Mouse (Mus musculus) megakaryocyte, embryonic 14.5 days (primary cell): ENCODE data around the gene Ccdc77. TPM values are rescaled to one million over a fixed set of nuclear protein-coding genes. Genes with fewer than 3 reads are reported as not detected.
"Not testable (repeated sequence)": the region's sequence is repeated elsewhere in the genome, so short reads cannot be mapped to it uniquely, and the experiment has no call there.

Source experiments
- H3K27me3 ChIP-seq: replicated peaks from 2 replicates; pipeline ENCODE3; 2012; ENCODE audit warnings: inconsistent platforms
- H3K36me3 ChIP-seq: replicated peaks from 2 replicates; pipeline ENCODE3; 2012; ENCODE audit warnings: low read length, inconsistent platforms, mixed read lengths
- H3K4me1 ChIP-seq: 2 replicates; pipeline ENCODE4 v1.6.1; 2012; ENCODE audit warnings: inconsistent platforms
- H3K4me3 ChIP-seq: replicated peaks from 2 replicates; pipeline ENCODE3; 2012; ENCODE audit warnings: moderate library complexity, mild to moderate bottlenecking, inconsistent platforms
- H3K9me3 ChIP-seq: 2 replicates; pipeline ENCODE4 v1.6.1; 2012; ENCODE audit warnings: inconsistent platforms
- FLI1 ChIP-seq: IDR thresholded peaks from 2 replicates; pipeline ENCODE4 v1.6.1; 2012; ENCODE audit warnings: low read length, inconsistent platforms, mixed read lengths
- GATA1 ChIP-seq: IDR thresholded peaks from 3 replicates; pipeline ENCODE4 v1.6.1; 2012; ENCODE audit warnings: mixed read lengths, low read length, inconsistent platforms, borderline replicate concordance
- polyA plus RNA-seq: library from polyadenylated mRNA; stranded (reverse); fragments of >175 nt; gene quantifications from 2 replicates; pipeline ENCODE4 v1.2.3, GENCODE M21; 2012; ENCODE audit warnings: low replicate concordance; ENCODE audit not compliant: insufficient read depth

The Ccdc77 gene
- polyA plus RNA-seq, 1 experiment, result 3.4 TPM

GRCm38 (mm10) chr6:120312443-120312842 is 51.7 kb downstream of the Ccdc77 start:
- no peak for TF ChIP-seq GATA1
- TF ChIP-seq FLI1, result no peak
- H3K36me3 ChIP-seq, result no peaks in the 10 kb centered on the region
- no peak overlapping the region for H3K4me3 ChIP-seq
- H3K27me3 ChIP-seq, result peaks cover 17% of the 10 kb centered on the region
- peaks cover 10% of the 10 kb centered on the region for H3K4me1 ChIP-seq
- H3K9me3 ChIP-seq, result no peaks in the 10 kb centered on the region

DNA sequence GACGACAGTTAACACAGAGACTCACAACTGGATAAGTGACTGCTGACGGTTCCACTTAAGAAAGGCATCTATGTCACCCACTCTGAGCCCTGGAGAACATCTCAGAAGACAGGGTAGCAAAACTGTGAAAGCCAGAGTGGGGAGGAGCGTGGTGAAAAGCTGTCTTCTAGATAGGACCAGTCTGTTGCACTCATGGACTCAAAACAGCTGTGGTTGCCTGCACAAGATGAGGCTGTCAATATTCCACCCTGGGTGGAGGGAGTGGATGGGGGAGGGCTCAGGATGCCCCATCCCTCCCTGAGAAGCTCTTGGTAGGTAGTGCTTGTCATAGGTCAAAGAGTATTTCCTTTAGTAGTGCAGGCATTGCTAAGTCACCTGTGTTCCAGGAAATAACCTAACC is 54.4 kb downstream of the Ccdc77 start:
- TF ChIP-seq FLI1 (no peak), GATA1 (no peak)
- Histone ChIP-seq H3K4me3 (no peak overlapping the region), H3K36me3 (no peaks in the 10 kb centered on the region), H3K4me1 (peaks cover 13% of the 10 kb centered on the region), H3K27me3 (peaks cover 29% of the 10 kb centered on the region), H3K9me3 (no peaks in the 10 kb centered on the region)

DNA sequence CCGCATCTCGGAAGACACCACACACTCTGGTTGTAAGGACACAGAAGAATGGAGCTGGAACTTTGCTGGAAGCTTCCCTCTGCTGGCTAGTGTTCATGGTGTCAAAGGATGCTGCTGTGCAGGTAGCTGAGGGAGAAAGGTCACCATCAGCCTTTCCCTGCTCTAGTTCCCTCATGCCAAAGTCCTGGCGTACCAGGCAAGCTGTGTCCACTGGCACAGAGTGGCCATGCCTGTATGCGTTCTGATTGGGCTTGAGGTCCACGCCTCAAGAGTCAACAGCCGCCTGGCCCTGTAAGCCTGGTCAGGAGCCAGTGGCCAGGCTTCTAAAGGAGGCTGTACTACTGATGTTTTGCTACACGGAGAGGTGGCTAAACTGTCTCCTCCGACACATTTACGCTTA is 54.8 kb downstream of the Ccdc77 start:
- Histone ChIP-seq H3K4me3 (no peak overlapping the region), H3K9me3 (no peaks in the 10 kb centered on the region), H3K27me3 (peaks cover 30% of the 10 kb centered on the region), H3K36me3 (no peaks in the 10 kb centered on the region), H3K4me1 (peaks cover 13% of the 10 kb centered on the region)
- TF ChIP-seq FLI1, result no peak
- TF ChIP-seq GATA1, result no peak

DNA sequence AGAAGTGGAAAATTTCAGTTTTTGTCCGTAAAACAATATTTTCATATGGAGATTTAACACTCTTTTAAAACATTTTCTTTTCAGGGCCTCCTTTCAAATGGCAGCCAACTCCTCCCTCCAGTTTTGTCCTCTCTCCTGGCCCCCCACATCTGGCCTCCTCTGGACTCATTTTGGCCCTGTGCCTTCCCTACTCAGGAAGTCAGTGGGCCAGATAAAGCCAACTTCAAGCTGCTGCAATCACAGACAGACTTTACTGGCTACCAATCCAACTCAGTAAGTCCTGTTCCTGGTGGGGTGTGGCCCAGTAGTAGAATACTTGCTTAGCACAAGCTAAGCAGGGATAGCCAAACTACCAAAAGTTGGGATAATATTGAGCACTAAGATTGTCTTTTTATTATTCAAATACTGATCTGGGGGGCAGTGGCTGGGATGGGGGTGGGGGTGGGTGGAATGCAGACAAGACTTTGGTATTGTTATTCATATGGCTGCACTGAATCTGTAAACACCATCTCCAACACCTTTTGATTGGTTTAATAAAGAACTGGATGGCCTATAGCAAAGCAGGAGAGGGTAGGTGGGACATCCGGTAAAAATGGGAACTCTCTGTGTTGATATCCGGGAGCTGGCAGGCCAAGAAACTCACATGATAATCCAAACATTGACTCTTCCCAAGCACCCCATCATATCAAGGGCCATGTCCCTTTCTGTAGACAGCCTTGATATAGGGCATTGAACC is 57.1 kb downstream of the Ccdc77 start:
- Histone ChIP-seq H3K36me3 (no peaks in the 10 kb centered on the region), H3K27me3 (peaks cover 50% of the 10 kb centered on the region)
- TF ChIP-seq FLI1 (no peak), GATA1 (no peak)

GRCm38 (mm10) chr6:120302755-120303316 is 61.3 kb downstream of the Ccdc77 start:
- Histone ChIP-seq H3K4me3 (no peak overlapping the region), H3K4me1 (peaks cover 3% of the 10 kb centered on the region; the same call in 1 of the 2 replicates), H3K27me3 (peaks cover 52% of the 10 kb centered on the region), H3K36me3 (no peaks in the 10 kb centered on the region), H3K9me3 (peaks cover 3% of the 10 kb centered on the region; the same call in 1 of the 2 replicates)
- no peak for TF ChIP-seq GATA1
- TF ChIP-seq FLI1, result no peak

More for the DNA sequence above, 57.1 kb downstream of the Ccdc77 start:
- H3K4me3 ChIP-seq, result no peak overlapping the region
- no peaks in the 10 kb centered on the region for H3K9me3 ChIP-seq
- H3K4me1 ChIP-seq, result peaks cover 8% of the 10 kb centered on the region

DNA sequence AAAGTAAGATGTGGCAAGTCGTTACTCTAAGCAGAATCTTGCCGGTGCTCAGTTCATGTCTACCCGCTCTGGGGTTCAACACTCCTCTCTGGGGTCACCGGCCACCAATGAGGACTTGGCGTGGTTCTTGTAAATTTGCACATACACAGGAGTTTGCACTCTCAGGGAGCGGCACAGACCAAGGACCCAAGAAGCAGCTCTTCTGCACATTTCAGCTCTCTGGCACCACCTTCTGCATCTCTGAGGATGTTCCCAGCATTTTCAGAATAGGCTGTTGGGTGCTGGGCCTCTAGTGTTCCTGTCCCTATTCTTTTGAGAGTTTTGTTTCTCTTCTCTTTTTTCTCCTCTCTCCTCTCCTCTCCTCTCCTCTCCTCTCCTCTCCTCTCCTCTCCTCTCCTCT is 63.0 kb downstream of the Ccdc77 start:
- Histone ChIP-seq H3K9me3 (peaks cover 14% of the 10 kb centered on the region), H3K4me1 (no peaks in the 10 kb centered on the region), H3K27me3 (peaks cover 55% of the 10 kb centered on the region), H3K4me3 (no peak overlapping the region), H3K36me3 (no peaks in the 10 kb centered on the region)
- no peak for TF ChIP-seq GATA1
- no peak for TF ChIP-seq FLI1

- H3K36me3 ChIP-seq, H3K4me3 ChIP-seq: not testable (repeated sequence)
- peaks cover 19% of the 10 kb centered on the region for H3K9me3 ChIP-seq
- H3K27me3 ChIP-seq, result peaks cover 67% of the 10 kb centered on the region
- peaks cover 14% of the 10 kb centered on the region for H3K4me1 ChIP-seq
These were observed 67.6 kb downstream of the Ccdc77 start for GRCm38 (mm10) chr6:120296589-120296988.

- no peaks in the 10 kb centered on the region for H3K36me3 ChIP-seq
- H3K27me3 ChIP-seq, result peaks cover 66% of the 10 kb centered on the region
- peak overlapping the region; percentile 91 for H3K4me3 ChIP-seq
- peaks cover 14% of the 10 kb centered on the region for H3K4me1 ChIP-seq
- TF ChIP-seq FLI1, result no peak
- no peak for TF ChIP-seq GATA1
- H3K9me3 ChIP-seq, result peaks cover 19% of the 10 kb centered on the region
These were observed 69.4 kb downstream of the Ccdc77 start for GRCm38 (mm10) chr6:120294785-120295133.

GRCm38 (mm10) chr6:120294056-120294784 is 70.0 kb downstream of the Ccdc77 start, which contains the start of the genes D330020A13Rik and B4galnt3:
D330020A13Rik (plus strand) TSS chr6:120294364.
B4galnt3 (minus strand) TSS chr6:120294559.
- TF ChIP-seq GATA1, result no peak
- no peak for TF ChIP-seq FLI1
- peaks cover 19% of the 10 kb centered on the region for H3K9me3 ChIP-seq
- peaks cover 14% of the 10 kb centered on the region for H3K4me1 ChIP-seq
- H3K4me3 ChIP-seq, result peak within 1 kb of the TSS; percentile 91
- no peaks in the 10 kb centered on the region for H3K36me3 ChIP-seq
- H3K27me3 ChIP-seq, result peaks cover 69% of the 10 kb centered on the region

DNA sequence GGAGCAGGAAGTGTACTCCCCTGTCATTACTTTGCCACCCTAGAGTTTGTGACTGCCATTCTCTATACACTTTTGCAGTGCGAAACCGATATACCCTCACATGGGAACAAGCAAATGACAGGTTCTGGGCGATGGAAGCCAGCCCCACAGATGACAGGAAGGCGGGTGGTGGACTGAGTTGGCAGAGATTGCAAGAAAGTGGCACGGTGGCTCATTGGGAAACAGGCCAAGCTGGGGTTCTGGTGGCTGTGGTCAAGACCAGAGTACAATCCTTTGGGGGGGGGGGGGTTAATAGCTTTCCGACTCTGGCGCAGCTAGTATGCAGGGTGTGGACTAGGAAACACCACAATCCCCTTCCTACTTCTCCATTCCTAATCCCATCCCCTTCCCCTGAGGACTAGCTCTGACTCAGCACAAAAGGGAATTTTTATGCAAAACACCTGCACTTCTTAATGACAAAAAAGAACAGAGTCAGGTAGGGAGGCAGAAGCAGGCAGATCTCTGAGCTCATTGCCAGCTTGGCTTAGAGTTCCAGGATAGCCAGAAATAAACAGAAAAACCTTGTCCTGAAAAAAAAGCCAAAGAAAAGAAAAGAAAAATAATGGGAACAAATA is 72.7 kb downstream of the Ccdc77 start:
- H3K9me3 ChIP-seq, result peaks cover 7% of the 10 kb centered on the region; the same call in 1 of the 2 replicates
- H3K4me1 ChIP-seq, result peaks cover 14% of the 10 kb centered on the region
- H3K36me3 ChIP-seq, result no peaks in the 10 kb centered on the region
- no peak for TF ChIP-seq GATA1
- TF ChIP-seq FLI1, result no peak
- peaks cover 79% of the 10 kb centered on the region for H3K27me3 ChIP-seq
- H3K4me3 ChIP-seq, result no peak overlapping the region
